Mouse (Mus musculus) cerebellum, postnatal 36 days (tissue): Measurements from ENCODE around the gene Wdr13.

Experiments
- DNase-seq, 2 experiments: peaks; one replicate each; pipeline ENCODE4 v3.0.0; 2021 to 2022; ENCODE audit warnings: mixed read lengths in 2 of 2

Wdr13 gene

GRCm38 (mm10) chrX:8132017-8132976 is at the start of gene Wdr13:
Gene Wdr13, minus strand, starts transcription at chrX:8132892.
- DNase-seq, result peak; percentile 89 to 90

GRCm38 (mm10) chrX:8179646-8180045 is 47.0 kb upstream of the Wdr13 start:
- DNase-seq, result no peak

GRCm38 (mm10) chrX:8178871-8179270 is 46.2 kb upstream of the Wdr13 start:
- DNase-seq, result no peak

GRCm38 (mm10) chrX:8175504-8176385 is 43.1 kb upstream of the Wdr13 start, which contains the start of gene Tbc1d25:
Gene Tbc1d25, minus strand, starts transcription at chrX:8176181.
- peak; percentile 79 to 83 for DNase-seq

GRCm38 (mm10) chrX:8175169-8175503 is 42.4 kb upstream of the Wdr13 start:
- DNase-seq, result no peak

GRCm38 (mm10) chrX:8167716-8168647 is 35.3 kb upstream of the Wdr13 start:
- DNase-seq, result no peak

GRCm38 (mm10) chrX:8164471-8164870 is 31.8 kb upstream of the Wdr13 start:
- DNase-seq, result peak; percentile 12 to 34

- DNase-seq, result peak; percentile 24 to 28
Observed at GRCm38 (mm10) chrX:8163076-8163475, 30.4 kb upstream of the Wdr13 start.

GRCm38 (mm10) chrX:8145153-8145991 is 12.7 kb upstream of the Wdr13 start, which contains the start of gene Rbm3:
Gene Rbm3, minus strand, starts transcription at chrX:8145880.
- peak; percentile 85 to 87 for DNase-seq

GRCm38 (mm10) chrX:8143750-8144149 is 11.1 kb upstream of the Wdr13 start:
- peak; percentile 20 to 29 for DNase-seq

GRCm38 (mm10) chrX:8142948-8143347 is 10.3 kb upstream of the Wdr13 start:
- no peak for DNase-seq

GRCm38 (mm10) chrX:8141058-8141457 is 8.4 kb upstream of the Wdr13 start:
- no peak for DNase-seq

GRCm38 (mm10) chrX:8140446-8140845 is 7.8 kb upstream of the Wdr13 start:
- DNase-seq, result no peak

GRCm38 (mm10) chrX:8139480-8139879 is 6.8 kb upstream of the Wdr13 start:
- no peak for DNase-seq

- DNase-seq, result no peak
Observed at GRCm38 (mm10) chrX:8135886-8136285, 3.2 kb upstream of the Wdr13 start.

GRCm38 (mm10) chrX:8131393-8131792 is 1.3 kb downstream of the Wdr13 start:
- DNase-seq, result no peak

GRCm38 (mm10) chrX:8125235-8125634 is 7.5 kb downstream of the Wdr13 start:
- no peak for DNase-seq

GRCm38 (mm10) chrX:8123821-8124470 is 8.7 kb downstream of the Wdr13 start:
- peak; percentile 52 to 57 for DNase-seq

GRCm38 (mm10) chrX:8117264-8117663 is 15.4 kb downstream of the Wdr13 start:
- no peak for DNase-seq

GRCm38 (mm10) chrX:8115275-8115674 is 17.4 kb downstream of the Wdr13 start:
- DNase-seq, result no peak

- DNase-seq, result no peak
Observed at GRCm38 (mm10) chrX:8105019-8105418, 27.7 kb downstream of the Wdr13 start.
